Mouse (Mus musculus): Measurements from ENCODE around the gene Adam34. TPM values are rescaled to one million over a fixed set of nuclear protein-coding genes. Genes with fewer than 3 reads are reported as not detected.

Gene Adam34
- polyA plus RNA-seq (2017; shearing (Covaris generic)): not detected

DNA sequence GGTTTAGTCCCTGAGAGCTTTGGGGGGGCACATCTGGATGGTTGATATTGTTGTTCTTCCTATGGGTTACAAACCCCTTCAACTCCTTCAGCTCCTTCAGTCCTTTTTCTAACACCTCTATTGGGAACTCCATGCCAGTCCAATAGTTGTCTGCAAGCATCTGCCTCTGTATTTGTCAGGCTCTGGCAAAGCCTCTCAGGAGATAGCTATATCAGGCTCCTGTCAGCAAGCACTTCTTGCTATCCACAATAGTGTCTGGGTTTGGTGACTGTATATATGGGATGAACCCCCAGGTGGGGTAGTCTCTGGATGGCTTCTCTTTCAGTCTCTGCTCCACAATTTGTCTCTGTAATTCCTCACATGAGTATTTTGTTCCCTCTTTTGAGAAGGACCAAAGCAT is at the start of gene Adam34:
Adam34 (minus strand) TSS at position 101 of the 400 bp plus-strand sequence.

DNA sequence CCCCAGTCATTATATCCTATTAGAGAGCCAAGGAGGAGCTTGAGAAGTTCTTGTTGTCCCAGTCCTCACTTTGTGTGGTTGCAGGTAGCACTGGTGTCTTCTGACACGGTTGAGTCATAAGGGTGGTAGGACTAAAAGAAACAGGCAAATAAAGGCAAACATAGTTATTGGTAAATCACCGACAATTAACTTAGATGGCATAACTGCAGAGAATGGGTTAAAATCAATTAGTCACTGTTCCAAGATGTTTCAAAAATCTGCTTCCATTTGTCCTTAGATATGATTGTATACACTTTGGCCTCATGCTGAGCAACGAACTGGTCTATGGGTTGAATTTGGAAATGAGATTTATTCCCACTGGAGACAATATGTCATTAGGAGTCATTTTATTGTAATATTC is 82.7 kb downstream of the Adam34 start, which contains the start of gene Gm5346:
Gm5346 (minus strand) TSS at position 101 of the 400 bp plus-strand sequence.

Other genes starting within 250 kb of the Adam34 start
- not detected for gene Adam26b, start 181.9 kb downstream of the Adam34 start, polyA plus RNA-seq (2017; shearing (Covaris generic))
- not detected for gene Adam26a, start 133.3 kb downstream of the Adam34 start, polyA plus RNA-seq (2017; shearing (Covaris generic))
- gene Gm5346, start 82.8 kb downstream of the Adam34 start, polyA plus RNA-seq (2017; shearing (Covaris generic)): not detected